Mouse (Mus musculus) forebrain, embryonic 12.5 days (tissue): ENCODE measurements around the gene Ubr4. TPM values are rescaled to one million over a fixed set of nuclear protein-coding genes. Genes with fewer than 3 reads are reported as not detected.

ENCODE experiments used
- ATAC-seq: fragments of 200-750 bp; cut with Nextera tagmentation; 2 replicates; pipeline ENCODE4 v1.8.0; 2017; ENCODE audit warnings: moderate TSS enrichment; ENCODE audit not compliant: low FRiP score
- H3K27ac ChIP-seq: fragments of 300-500 bp; sonication (generic); 2 replicates; pipeline ENCODE4 v1.5.1; 2016; ENCODE audit warnings: mild to moderate bottlenecking
- H3K27me3 ChIP-seq: fragments of 300-500 bp; sonication (generic); 2 replicates; pipeline ENCODE4 v1.6.1; 2016; ENCODE audit warnings: mild to moderate bottlenecking
- H3K36me3 ChIP-seq: fragments of 300-500 bp; sonication (generic); replicated peaks from 2 replicates; pipeline ENCODE4 v1.6.1; 2016; ENCODE audit warnings: mild to moderate bottlenecking
- H3K4me1 ChIP-seq: fragments of 300-500 bp; sonication (generic); 2 replicates; pipeline ENCODE4 v1.6.1; 2016
- H3K4me2 ChIP-seq: fragments of 300-500 bp; sonication (generic); 2 replicates; pipeline ENCODE4 v1.6.1; 2016; ENCODE audit warnings: mild to moderate bottlenecking, moderate library complexity
- H3K4me3 ChIP-seq: fragments of 300-500 bp; sonication (generic); replicated peaks from 2 replicates; pipeline ENCODE4 v1.5.1; 2016; ENCODE audit warnings: mild to moderate bottlenecking
- H3K9ac ChIP-seq: fragments of 300-500 bp; sonication (generic); 2 replicates; pipeline ENCODE4 v1.6.1; 2016; ENCODE audit warnings: mild to moderate bottlenecking
- H3K9me3 ChIP-seq: fragments of 300-500 bp; sonication (generic); 2 replicates; pipeline ENCODE4 v1.6.1; 2016
- WGBS: fragments of 180-500 bp; shearing (Covaris S2); methylation state at CpG from one replicate; pipeline ENCODE4 v1.1.7; 2016; 5-methylcytosine and 5-hydroxymethylcytosine counted together
- polyA plus RNA-seq: library from polyadenylated mRNA; unstranded; fragments of >200 nt; fragmentation: Nextera tagmentation; extraction: Ambion mirVana; gene quantifications from 2 replicates; pipeline ENCODE4 v1.2.1, GENCODE M21; 2016

Gene Ubr4
- polyA plus RNA-seq, 1 experiment from 2014 or later = 81.5 TPM

GRCm38 (mm10) chr4:139477983-139478382, 125.6 kb downstream of the Ubr4 start:
- Histone ChIP-seq H3K9ac (no peak overlapping the region), H3K36me3 (peaks cover 100% of the 10 kb centered on the region), H3K4me2 (no peak overlapping the region), H3K9me3 (no peaks in the 10 kb centered on the region), H3K4me1 (peaks cover 3% of the 10 kb centered on the region; the same call in 1 of the 2 replicates), H3K27ac (no peak overlapping the region), H3K27me3 (no peaks in the 10 kb centered on the region), H3K4me3 (no peak overlapping the region)
- 80% methylated on average over 2 of the region's 2 CpGs for WGBS
- no peak for ATAC-seq

DNA sequence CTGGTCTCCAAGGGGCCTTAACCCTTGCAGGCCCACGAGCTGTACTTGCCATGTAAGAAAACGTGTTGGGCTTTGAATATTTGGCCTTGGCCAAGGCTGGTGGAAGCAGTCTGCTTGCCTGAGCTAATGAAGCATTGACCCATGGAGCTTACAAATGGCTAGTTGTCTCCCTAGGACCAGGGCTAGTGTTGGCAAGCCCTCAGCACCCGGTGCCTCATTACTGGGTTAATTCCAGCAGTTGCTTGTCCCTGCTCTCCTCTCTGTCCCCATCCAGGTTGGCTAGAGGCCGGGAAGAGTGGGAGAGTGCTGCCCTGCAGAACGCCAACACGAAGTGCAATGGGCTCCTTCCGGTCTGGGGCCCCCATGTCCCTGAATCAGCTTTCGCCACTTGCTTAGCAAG, 126.8 kb downstream of the Ubr4 start:
- Histone ChIP-seq H3K9ac (no peak overlapping the region), H3K27ac (no peak overlapping the region), H3K9me3 (no peaks in the 10 kb centered on the region), H3K27me3 (no peaks in the 10 kb centered on the region), H3K4me1 (peaks cover 3% of the 10 kb centered on the region; the same call in 1 of the 2 replicates), H3K4me3 (no peak overlapping the region), H3K36me3 (peaks cover 100% of the 10 kb centered on the region), H3K4me2 (no peak overlapping the region)
- ATAC-seq = no peak
- WGBS = 89% methylated on average over 8 of the region's 8 CpGs

GRCm38 (mm10) chr4:139481400-139481799, 129.0 kb downstream of the Ubr4 start:
- Histone ChIP-seq H3K4me2 (no peak overlapping the region), H3K27ac (no peak overlapping the region), H3K4me1 (peaks cover 3% of the 10 kb centered on the region; the same call in 1 of the 2 replicates), H3K27me3 (no peaks in the 10 kb centered on the region), H3K9ac (no peak overlapping the region), H3K9me3 (no peaks in the 10 kb centered on the region), H3K36me3 (peaks cover 100% of the 10 kb centered on the region), H3K4me3 (no peak overlapping the region)
- 94% methylated on average over 1 of the region's 1 CpGs for WGBS
- ATAC-seq = no peak

DNA sequence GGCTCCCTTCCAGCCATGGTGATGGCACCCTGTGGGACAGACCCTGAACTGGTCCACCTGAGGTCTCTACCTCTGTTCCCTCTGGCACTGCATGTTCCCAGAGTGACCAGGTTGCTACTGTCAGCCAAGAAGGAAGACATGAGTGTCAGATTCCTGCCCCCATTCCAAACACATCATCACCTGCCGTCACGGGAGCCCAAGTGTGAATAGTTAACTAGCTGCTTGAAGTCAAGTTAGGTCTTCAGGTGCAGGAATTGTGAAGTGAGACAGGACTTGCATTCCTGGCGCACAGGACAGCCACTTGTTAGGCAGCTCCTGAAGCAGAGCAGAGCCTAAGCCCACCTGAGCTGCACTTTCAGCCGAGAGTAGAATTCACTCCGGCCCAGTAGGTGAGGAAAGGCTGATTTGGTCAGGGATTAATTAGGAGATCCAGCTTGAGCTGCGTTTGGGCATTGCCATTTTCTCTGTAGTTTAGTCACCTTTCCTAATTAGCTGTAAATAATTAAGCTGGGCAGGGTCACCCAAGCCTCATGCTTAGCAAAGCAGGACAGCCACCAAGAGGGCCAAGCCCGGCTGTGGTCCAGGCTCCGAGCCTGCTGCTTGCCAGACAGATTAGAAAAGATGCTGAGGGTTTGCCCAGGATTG, 131.2 kb downstream of the Ubr4 start:
- Histone ChIP-seq H3K36me3 (peaks cover 99% of the 10 kb centered on the region), H3K9me3 (no peaks in the 10 kb centered on the region), H3K4me3 (no peak overlapping the region), H3K4me1 (0 out of 2 replicates have a peak, but pooled peaks cover 5% of the 10 kb centered on the region), H3K9ac (no peak overlapping the region), H3K27ac (no peak overlapping the region), H3K4me2 (no peak overlapping the region), H3K27me3 (no peaks in the 10 kb centered on the region)
- ATAC-seq = no peak
- 89% methylated on average over 8 of the region's 8 CpGs for WGBS

GRCm38 (mm10) chr4:139484496-139484895, 132.1 kb downstream of the Ubr4 start:
- WGBS = 85% methylated on average over 7 of the region's 7 CpGs
- peaks cover 99% of the 10 kb centered on the region for H3K36me3 ChIP-seq
- no peak for ATAC-seq
- H3K9me3 ChIP-seq = no peaks in the 10 kb centered on the region
- H3K4me3 ChIP-seq = no peak overlapping the region
- 0 out of 2 replicates have a peak, but pooled peaks cover 5% of the 10 kb centered on the region for H3K4me1 ChIP-seq
- H3K27ac ChIP-seq = no peak overlapping the region
- H3K9ac ChIP-seq = no peak overlapping the region
- no peak overlapping the region for H3K4me2 ChIP-seq
- no peaks in the 10 kb centered on the region for H3K27me3 ChIP-seq

DNA sequence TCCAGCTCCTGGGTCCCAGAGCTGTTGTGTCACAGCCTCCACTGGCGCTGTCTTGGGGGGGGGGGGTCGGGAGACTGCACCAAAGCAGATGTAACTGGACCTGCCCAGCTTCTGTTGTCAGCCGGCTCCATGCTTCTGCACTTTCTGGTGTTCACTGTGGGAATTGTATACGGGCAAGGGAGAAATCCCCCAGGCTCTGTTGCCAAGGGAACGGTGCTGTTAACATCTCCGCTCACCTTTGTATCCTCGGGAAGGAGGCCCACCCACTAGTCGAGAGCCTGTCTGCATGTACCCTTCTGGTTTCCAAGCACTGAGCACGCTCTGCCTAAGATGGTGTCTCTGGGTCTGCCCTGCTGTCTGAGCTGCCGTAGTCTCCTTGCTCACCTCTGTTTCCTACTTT, 134.7 kb downstream of the Ubr4 start:
- WGBS = 38% methylated on average over 10 of the region's 10 CpGs
- ATAC-seq = peak; percentile 33; the same call in 1 of the 2 replicates
- H3K27ac ChIP-seq = no peak overlapping the region

DNA sequence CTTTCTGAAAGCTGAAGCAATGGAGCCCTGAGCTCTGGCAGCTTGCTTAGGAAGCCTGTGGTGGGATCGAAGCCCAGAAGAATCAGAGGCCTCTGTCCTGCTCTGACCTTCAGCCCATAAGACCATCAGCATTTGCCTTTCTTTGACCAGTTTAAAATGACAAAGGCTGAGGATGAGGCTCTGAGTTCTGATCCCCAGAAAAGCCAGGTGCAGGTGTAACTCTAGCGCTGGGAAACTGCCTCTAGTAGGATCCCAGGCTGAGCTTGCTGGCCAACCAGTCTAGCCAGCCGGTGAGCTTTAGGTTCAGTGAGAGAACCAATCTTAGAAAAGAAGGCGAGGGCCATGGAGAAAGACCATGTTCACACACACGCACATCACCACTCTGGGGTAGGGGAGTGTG, 135.9 kb downstream of the Ubr4 start:
- H3K4me2 ChIP-seq = no peak overlapping the region
- peaks cover 83% of the 10 kb centered on the region for H3K36me3 ChIP-seq
- H3K9ac ChIP-seq = no peak overlapping the region
- no peak for ATAC-seq
- no peaks in the 10 kb centered on the region for H3K27me3 ChIP-seq
- H3K9me3 ChIP-seq = no peaks in the 10 kb centered on the region
- 0 out of 2 replicates have a peak, but pooled peaks cover 5% of the 10 kb centered on the region for H3K4me1 ChIP-seq
- H3K4me3 ChIP-seq = no peak overlapping the region
- WGBS = 92% methylated on average over 5 of the region's 5 CpGs
- H3K27ac ChIP-seq = no peak overlapping the region

More for the DNA sequence above, 134.7 kb downstream of the Ubr4 start:
- Histone ChIP-seq H3K4me3 (no peak overlapping the region), H3K36me3 (peaks cover 96% of the 10 kb centered on the region), H3K27me3 (no peaks in the 10 kb centered on the region), H3K9me3 (no peaks in the 10 kb centered on the region), H3K9ac (no peak overlapping the region), H3K4me2 (no peak overlapping the region), H3K4me1 (0 out of 2 replicates have a peak, but pooled peaks cover 5% of the 10 kb centered on the region)

DNA sequence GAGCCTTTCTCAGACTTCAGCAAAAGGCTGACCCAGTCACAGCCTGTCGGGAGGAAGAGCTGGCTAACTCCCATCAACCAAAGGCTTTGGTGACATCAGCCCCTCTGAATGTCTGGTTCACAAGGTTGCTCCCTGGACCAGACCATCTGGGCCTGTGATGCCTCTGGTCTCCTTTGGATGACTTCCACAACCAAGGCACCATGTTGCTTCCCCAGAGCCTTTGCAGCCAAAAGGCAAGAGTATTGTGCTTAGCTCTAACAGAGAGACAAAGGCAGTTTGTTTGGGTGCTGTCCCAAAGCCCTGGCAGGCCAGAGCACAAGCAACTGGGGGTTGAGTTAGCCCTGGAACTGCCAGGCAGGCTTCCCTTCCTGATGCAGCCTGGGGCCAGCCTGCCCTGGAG, 137.5 kb downstream of the Ubr4 start:
- no peaks in the 10 kb centered on the region for H3K9me3 ChIP-seq
- no peak overlapping the region for H3K4me3 ChIP-seq
- no peak for ATAC-seq
- 0 out of 2 replicates have a peak, but pooled peaks cover 5% of the 10 kb centered on the region for H3K4me1 ChIP-seq
- no peak overlapping the region for H3K4me2 ChIP-seq
- no peak overlapping the region for H3K9ac ChIP-seq
- no peaks in the 10 kb centered on the region for H3K27me3 ChIP-seq
- H3K36me3 ChIP-seq = peaks cover 67% of the 10 kb centered on the region
- WGBS = 86% methylated on average over 1 of the region's 1 CpGs
- H3K27ac ChIP-seq = no peak overlapping the region

DNA sequence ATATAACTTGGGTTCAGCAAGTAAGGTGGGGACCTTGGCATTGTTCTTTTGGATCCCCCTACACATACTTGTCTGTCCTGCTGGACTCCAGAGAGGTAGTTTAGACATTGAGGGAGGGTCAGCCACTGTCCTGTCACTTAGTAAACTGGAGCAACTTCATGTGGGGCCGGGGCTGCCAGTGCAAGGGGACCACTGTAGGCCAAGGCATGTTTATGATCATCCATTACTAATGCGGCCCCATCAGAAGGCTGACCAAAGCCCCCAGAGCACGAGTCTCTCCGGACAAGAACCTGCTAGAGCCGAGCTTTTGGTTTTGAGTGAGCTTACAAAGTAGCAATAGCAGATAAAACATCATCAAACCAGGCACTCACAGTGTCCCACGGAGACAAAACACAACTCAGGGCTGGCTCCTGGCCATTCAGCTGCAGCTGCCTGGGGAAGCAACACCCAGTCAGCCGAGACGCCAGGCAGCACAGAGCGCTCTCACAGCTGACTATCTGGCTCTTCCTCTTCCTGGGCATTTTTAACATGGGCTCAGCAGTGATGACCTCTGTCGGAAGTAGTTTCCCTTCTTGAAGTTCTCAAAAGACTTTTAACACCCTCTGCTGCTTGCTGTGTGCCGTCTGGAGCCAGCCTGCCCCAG, 138.1 kb downstream of the Ubr4 start:
- Histone ChIP-seq H3K27me3 (no peaks in the 10 kb centered on the region), H3K9me3 (no peaks in the 10 kb centered on the region), H3K4me1 (0 out of 2 replicates have a peak, but pooled peaks cover 5% of the 10 kb centered on the region), H3K4me3 (no peak overlapping the region), H3K4me2 (no peak overlapping the region), H3K36me3 (peaks cover 61% of the 10 kb centered on the region), H3K27ac (no peak overlapping the region), H3K9ac (no peak overlapping the region)
- ATAC-seq = no peak
- 90% methylated on average over 11 of the region's 11 CpGs for WGBS

GRCm38 (mm10) chr4:139491541-139492170, 139.2 kb downstream of the Ubr4 start:
- 93% methylated on average over 5 of the region's 5 CpGs for WGBS
- Histone ChIP-seq H3K9ac (no peak overlapping the region), H3K4me3 (no peak overlapping the region), H3K9me3 (no peaks in the 10 kb centered on the region), H3K27ac (no peak overlapping the region), H3K27me3 (no peaks in the 10 kb centered on the region), H3K4me1 (0 out of 2 replicates have a peak, but pooled peaks cover 4% of the 10 kb centered on the region), H3K36me3 (peaks cover 50% of the 10 kb centered on the region), H3K4me2 (no peak overlapping the region)
- no peak for ATAC-seq

DNA sequence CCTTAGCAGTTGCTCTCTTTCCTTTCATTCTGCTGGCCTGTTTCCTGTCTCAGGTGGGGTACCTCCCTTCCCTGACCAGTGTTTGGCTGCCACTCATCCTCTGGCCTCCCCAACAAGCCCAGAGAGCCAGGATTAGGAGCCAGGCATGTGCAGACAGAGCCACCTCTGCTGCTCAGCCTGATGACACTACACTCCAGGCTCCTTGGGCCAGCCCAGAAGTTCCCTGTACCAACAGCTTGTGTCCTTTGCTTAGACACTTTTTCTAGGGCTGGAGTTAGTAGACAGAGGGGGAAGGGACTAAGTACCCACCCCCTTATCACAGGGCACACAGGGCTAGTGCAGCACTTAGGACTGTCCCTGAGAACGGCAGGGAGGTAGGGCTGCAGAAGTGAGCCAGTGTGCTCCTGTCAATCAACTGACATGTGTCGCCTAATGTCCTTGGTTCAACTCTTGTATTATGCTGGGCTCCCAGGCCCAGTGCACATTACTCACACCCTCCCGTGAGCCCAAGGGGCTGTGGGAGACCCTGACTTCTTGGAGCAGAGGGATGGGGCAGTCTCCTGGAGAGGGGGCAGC, 139.9 kb downstream of the Ubr4 start:
- H3K27me3 ChIP-seq = no peaks in the 10 kb centered on the region
- no peak overlapping the region for H3K27ac ChIP-seq
- H3K9me3 ChIP-seq = no peaks in the 10 kb centered on the region
- no peak overlapping the region for H3K4me2 ChIP-seq
- H3K36me3 ChIP-seq = peaks cover 43% of the 10 kb centered on the region
- no peak overlapping the region for H3K4me3 ChIP-seq
- no peak overlapping the region for H3K9ac ChIP-seq
- WGBS = 47% methylated on average over 3 of the region's 3 CpGs
- ATAC-seq = no peak
- no peaks in the 10 kb centered on the region for H3K4me1 ChIP-seq
